Mouse (Mus musculus) CH12.LX (cell line): ENCODE data around the gene Stxbp3. TPM values are rescaled to one million over a fixed set of nuclear protein-coding genes. Genes with fewer than 3 reads are reported as not detected.
A peak's percentile ranks its signal among the peaks of the same experiment; 100 is the strongest.

Experiments
- DNase-seq: peaks from one replicate; pipeline ENCODE4 v3.0.0-alpha.2; 2013; ENCODE audit errors: extremely low read depth
- H3K27ac ChIP-seq: 2 replicates; pipeline ENCODE4 v1.5.1; 2012; ENCODE audit warnings: low read depth, mild to moderate bottlenecking, control low read depth, moderate library complexity; ENCODE audit not compliant: insufficient read depth
- H3K27me3 ChIP-seq: replicated peaks from 2 replicates; pipeline ENCODE3; 2012; ENCODE audit warnings: inconsistent platforms
- H3K36me3 ChIP-seq, 2 experiments: replicated peaks in 1 of 2; 2 replicates each; pipeline versions ENCODE3 to v1.6.1; 2012; ENCODE audit warnings: inconsistent platforms in 1 of 2, low read length in 1 of 2, mild to moderate bottlenecking in 1 of 2, mixed read lengths in 1 of 2, moderate library complexity in 1 of 2; ENCODE audit not compliant: control insufficient read depth in 1 of 2, insufficient read depth in 1 of 2
- H3K4me1 ChIP-seq, 2 experiments: 2 replicates each; pipeline ENCODE4 v1.6.1; 2012; ENCODE audit warnings: inconsistent platforms in 1 of 2, moderate library complexity in 1 of 2; ENCODE audit not compliant: insufficient read depth in 2 of 2, control insufficient read depth in 1 of 2
- H3K4me2 ChIP-seq: 2 replicates; pipeline ENCODE4 v1.6.1; 2012; ENCODE audit warnings: low read depth, mild to moderate bottlenecking, control low read depth; ENCODE audit not compliant: poor library complexity, insufficient read depth, severe bottlenecking
- H3K4me3 ChIP-seq, 3 experiments: fragments of 150-350 bp in 1 of 3; sonication (generic) in 1 of 3; replicated peaks in 1 of 3; 2 replicates each; pipeline versions ENCODE3 to v1.5.1; 2011 to 2012; ENCODE audit warnings: low read depth in 2 of 3, low read length in 2 of 3, mild to moderate bottlenecking in 2 of 3, moderate library complexity in 2 of 3, control low read depth in 1 of 3, improper control_type of control experiment in 1 of 3, inconsistent platforms in 1 of 3, mixed read lengths in 1 of 3; ENCODE audit not compliant: poor library complexity in 1 of 3
- H3K79me2 ChIP-seq: replicated peaks from 2 replicates; pipeline ENCODE4 v1.6.1; 2012; ENCODE audit warnings: mild to moderate bottlenecking, moderate library complexity; ENCODE audit not compliant: control insufficient read depth, poor library complexity, insufficient read depth, severe bottlenecking; ENCODE audit errors: extremely low read depth
- H3K9ac ChIP-seq: 2 replicates; pipeline ENCODE4 v1.6.1; 2012; ENCODE audit warnings: low read depth, mild to moderate bottlenecking, control low read depth, moderate library complexity; ENCODE audit not compliant: insufficient read depth
- H3K9me3 ChIP-seq: replicated peaks from 2 replicates; pipeline ENCODE3; 2012; ENCODE audit warnings: low read length, inconsistent platforms, mixed read lengths
- BHLHE40 ChIP-seq: IDR thresholded peaks from 2 replicates; pipeline ENCODE4 v1.6.1; 2011; ENCODE audit warnings: mild to moderate bottlenecking, low read depth, low read length, improper control_type of control experiment
- CHD1 ChIP-seq: IDR thresholded peaks from 2 replicates; pipeline ENCODE4 v1.6.1; 2012; ENCODE audit warnings: low read depth, low read length, improper control_type of control experiment, inconsistent platforms
- CTCF ChIP-seq, 2 experiments: IDR thresholded peaks in 1 of 2; conservative IDR thresholded peaks in 1 of 2; 2 replicates each; pipeline ENCODE4 v1.5.1; 2011 to 2012; ENCODE audit warnings: low read depth in 2 of 2, low read length in 2 of 2, improper control_type of control experiment in 1 of 2, inconsistent platforms in 1 of 2, mild to moderate bottlenecking in 1 of 2, moderate library complexity in 1 of 2
- EP300 ChIP-seq: IDR thresholded peaks from 2 replicates; pipeline ENCODE4 v1.6.1; 2011; ENCODE audit warnings: low read length, improper control_type of control experiment
- ETS1 ChIP-seq: conservative IDR thresholded peaks from 2 replicates; pipeline ENCODE4 v1.6.1; 2012; ENCODE audit warnings: low read depth, mild to moderate bottlenecking, inconsistent platforms, low read length, improper control_type of control experiment, moderate library complexity
- HCFC1 ChIP-seq: IDR thresholded peaks from 2 replicates; pipeline ENCODE4 v1.6.1; 2012; ENCODE audit warnings: low read depth, mild to moderate bottlenecking, inconsistent platforms, low read length, improper control_type of control experiment
- JUN ChIP-seq: IDR thresholded peaks from 2 replicates; pipeline ENCODE4 v1.6.1; 2011; ENCODE audit warnings: low read depth, mild to moderate bottlenecking, low read length, improper control_type of control experiment, moderate library complexity; ENCODE audit not compliant: insufficient read depth
- JUND ChIP-seq: conservative IDR thresholded peaks from 2 replicates; pipeline ENCODE4 v1.6.1; 2011; ENCODE audit warnings: low read depth, low read length, improper control_type of control experiment
- KAT2A ChIP-seq: IDR thresholded peaks from 2 replicates; pipeline ENCODE4 v1.6.1; 2012; ENCODE audit warnings: low read length, improper control_type of control experiment, inconsistent platforms; ENCODE audit not compliant: insufficient replicate concordance
- MAX ChIP-seq: IDR thresholded peaks from 2 replicates; pipeline ENCODE4 v1.6.1; 2011; ENCODE audit warnings: low read length, improper control_type of control experiment
- MEF2A ChIP-seq: IDR thresholded peaks from 2 replicates; pipeline ENCODE4 v1.6.1; 2014; ENCODE audit warnings: low read depth, mild to moderate bottlenecking, inconsistent platforms, low read length, improper control_type of control experiment, borderline replicate concordance
- MXI1 ChIP-seq: IDR thresholded peaks from 2 replicates; pipeline ENCODE4 v1.6.1; 2011; ENCODE audit warnings: mild to moderate bottlenecking, low read depth, low read length, improper control_type of control experiment
- PAX5 ChIP-seq: IDR thresholded peaks from 2 replicates; pipeline ENCODE4 v1.6.1; 2012; ENCODE audit warnings: low read length, inconsistent platforms, mixed read lengths
- RAD21 ChIP-seq: IDR thresholded peaks from 2 replicates; pipeline ENCODE4 v1.6.1; 2011; ENCODE audit warnings: low read depth, mild to moderate bottlenecking, low read length, improper control_type of control experiment, moderate library complexity
- SMC3 ChIP-seq: IDR thresholded peaks from 2 replicates; pipeline ENCODE4 v1.6.1; 2011; ENCODE audit warnings: low read depth, low read length, improper control_type of control experiment
- TBP ChIP-seq: conservative IDR thresholded peaks from 2 replicates; pipeline ENCODE4 v1.6.1; 2011; ENCODE audit warnings: low read depth, low read length, improper control_type of control experiment
- TCF12 ChIP-seq: IDR thresholded peaks from 2 replicates; pipeline ENCODE4 v1.6.1; 2014; ENCODE audit warnings: low read depth, mild to moderate bottlenecking, inconsistent platforms, low read length, improper control_type of control experiment
- USF1 ChIP-seq: IDR thresholded peaks from 2 replicates; pipeline ENCODE4 v1.6.1; 2014; ENCODE audit warnings: low read depth, mild to moderate bottlenecking, inconsistent platforms, low read length, improper control_type of control experiment
- USF2 ChIP-seq: conservative IDR thresholded peaks from 2 replicates; pipeline ENCODE4 v1.6.1; 2011; ENCODE audit warnings: low read depth, low read length, improper control_type of control experiment
- dilution Hi-C: fragments of 300-500 bp; cut with MboI; formaldehyde crosslinking; loops from 2 replicates; pipeline ENCODE4 v1.14.3; 2020; ENCODE audit warnings: low sequenced_read_pairs; ENCODE audit not compliant: extremely low pct_unique_long_range_greater_than_20kb, extremely low pct_ligation_motif_present
- in situ Hi-C: fragments of 300-500 bp; cut with MboI; formaldehyde crosslinking; loops from 3 replicates; pipeline ENCODE4 v1.14.3; 2019; ENCODE audit warnings: low sequenced_read_pairs, low pct_ligation_motif_present, low pct_unique_long_range_greater_than_20kb, mixed read lengths
- polyA plus RNA-seq: library from polyadenylated mRNA; unstranded; fragments of >175 nt; gene quantifications from 2 replicates; pipeline ENCODE4 v1.2.1, GENCODE M21; 2012; ENCODE audit warnings: low read depth; ENCODE audit not compliant: insufficient read length
- total RNA-seq, 2 experiments: library from RNA; depleted of rRNA; stranded (reverse); fragments of 300-350 nt in 1 of 2; fragments of >200 nt in 1 of 2; gene quantifications; 2 replicates each; pipeline ENCODE4 v1.2.3; 2012 to 2014

The Stxbp3 gene
- total and polyA plus RNA-seq, 3 experiments, result 12.1 to 21.5 (median 14.4) TPM

GRCm38 (mm10) chr3:108831750-108832149 is 8.6 kb downstream of the Stxbp3 start:
- Histone ChIP-seq H3K4me3 (no peak overlapping the region), H3K4me1 (peaks cover 15 to 38% of the 10 kb centered on the region in 2 experiments), H3K27ac (no peak overlapping the region), H3K4me2 (no peak overlapping the region), H3K36me3 (peaks cover 18 to 32% of the 10 kb centered on the region in 2 experiments), H3K9me3 (no peaks in the 10 kb centered on the region), H3K79me2 (peaks cover 15% of the 10 kb centered on the region), H3K9ac (no peak overlapping the region), H3K27me3 (no peaks in the 10 kb centered on the region)
- dilution Hi-C loops, result no loop called here
- in situ Hi-C loops, result no loop called here
- no peak for DNase-seq
- TF ChIP-seq USF1 (no peak), RAD21 (no peak), JUND (no peak), PAX5 (no peak), CHD1 (no peak), JUN (no peak), SMC3 (no peak), ETS1 (no peak), KAT2A (no peak), MXI1 (no peak)

- peaks cover 15 to 42% of the 10 kb centered on the region in 2 experiments for H3K4me1 ChIP-seq
- TF ChIP-seq JUND (no peak), TCF12 (peak; percentile 31; the same call in 1 of the 2 replicates), TBP (no peak), EP300 (no peak), MXI1 (0 out of 2 replicates have a peak, but pooled peaks have one; percentile 38), MEF2A (peak; percentile 38; the same call in 1 of the 2 replicates), ETS1 (peak; percentile 36; the same call in 1 of the 2 replicates), USF2 (peak; percentile 78), BHLHE40 (peak; percentile 91), USF1 (peak; percentile 81), CTCF (conservative IDR thresholded peaks at IDR 0.05 in 1 of 2, IDR thresholded peaks at IDR 0.05 in 1 of 2; ENCODE audit: low read depth in 2 of 2, low read length in 2 of 2) (no peak), HCFC1 (no peak), MAX (peak; percentile 79)
- peak; percentile 56 for DNase-seq
- H3K9ac ChIP-seq, result no peak overlapping the region
- in situ Hi-C loops, result no loop called here
- no peak overlapping the region for H3K27ac ChIP-seq
- H3K27me3 ChIP-seq, result no peaks in the 10 kb centered on the region
- peak overlapping the region; percentile 49; the same call in 1 of the 2 replicates for H3K4me2 ChIP-seq
- peaks cover 20 to 36% of the 10 kb centered on the region in 2 experiments for H3K36me3 ChIP-seq
- peaks cover 9% of the 10 kb centered on the region for H3K79me2 ChIP-seq
- H3K4me3 ChIP-seq, result no peak overlapping the region
- H3K9me3 ChIP-seq, result no peaks in the 10 kb centered on the region
- dilution Hi-C loops, result no loop called here
These were observed 9.8 kb downstream of the Stxbp3 start for GRCm38 (mm10) chr3:108830493-108830892.
